Mouse (Mus musculus) heart, adult 2 months (tissue): ENCODE data around the gene Slc25a21.

Experiments used
- CTCF ChIP-seq: fragments of 200-600 bp; IDR thresholded peaks from 2 replicates; pipeline ENCODE4 v1.8.1; 2022; ENCODE audit warnings: antibody characterized with exemption, mild to moderate bottlenecking, moderate library complexity
- EP300 ChIP-seq: fragments of 200-500 bp; IDR thresholded peaks from 2 replicates; pipeline ENCODE4 v1.6.1; 2011; ENCODE audit warnings: low read depth, low read length, control low read depth; ENCODE audit not compliant: insufficient read depth
- POLR2A ChIP-seq: fragments of 200-500 bp; IDR thresholded peaks from 2 replicates; pipeline ENCODE4 v1.6.1; 2011; ENCODE audit warnings: mild to moderate bottlenecking, low read depth, low read length, control low read depth; ENCODE audit not compliant: insufficient read depth

DNA sequence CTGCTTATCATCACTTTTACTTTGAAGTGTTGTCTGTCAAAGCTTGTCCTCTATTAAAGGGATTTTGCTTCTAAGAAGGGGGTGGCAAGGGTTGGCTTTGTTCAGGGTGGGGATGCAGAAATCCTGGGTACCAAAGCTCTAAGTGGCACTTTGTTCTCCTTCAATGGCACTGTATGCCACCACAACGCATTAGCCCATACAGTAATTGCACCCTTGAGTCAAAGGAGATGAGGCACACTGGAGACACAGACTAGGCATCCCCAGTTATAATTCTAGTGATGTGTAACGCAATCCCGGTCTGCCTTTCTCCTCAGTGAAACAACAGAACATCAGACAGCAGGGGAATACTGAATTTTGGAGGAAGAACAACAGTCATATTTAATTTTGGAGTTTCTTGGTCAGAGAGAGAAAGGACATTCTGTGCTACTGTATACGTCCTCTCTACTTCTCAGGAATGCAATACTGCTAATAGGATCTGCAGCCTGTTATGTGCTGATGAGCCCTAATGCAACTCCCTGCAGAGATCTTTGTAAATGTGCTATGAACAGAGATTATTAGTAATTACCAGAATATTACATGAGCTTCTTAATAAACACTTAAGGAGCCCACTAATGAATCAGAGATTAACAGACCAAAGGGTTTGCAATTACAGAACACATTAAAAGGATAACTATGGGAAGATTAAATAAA lies 333.3 kb downstream of the Slc25a21 start:
- TF ChIP-seq CTCF, result no peak
- TF ChIP-seq EP300, result no peak
- TF ChIP-seq POLR2A, result no peak
